Comparison of ENCODE assay signal across 11 mouse cellular contexts in the genomic region with DNA sequence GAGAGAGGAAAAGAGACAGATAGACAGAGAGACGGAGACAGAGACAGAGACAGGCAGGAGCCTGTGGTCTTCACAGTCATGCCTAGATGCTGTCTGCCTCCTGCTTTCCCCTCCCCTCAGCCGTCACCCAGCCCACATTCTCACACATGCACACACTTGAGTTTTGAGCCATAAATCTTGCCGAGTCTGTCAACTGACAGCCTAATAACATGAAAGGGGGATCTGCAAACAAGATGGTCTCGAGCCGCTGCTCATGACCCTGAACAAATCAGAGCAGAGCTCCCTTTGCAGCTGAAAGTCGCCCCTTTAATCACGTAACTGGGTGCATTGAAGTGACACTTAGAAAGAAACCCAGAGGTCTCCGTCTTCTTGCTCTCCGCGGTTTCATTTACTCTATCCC.
DNase-seq lines count a peak whose midpoint lies in the region; ATAC-seq and TF ChIP-seq lines count a peak whose summit lies in the region.
"Had no signal": no experiment of that assay in that cellular context is flagged by ENCODE, and none has a peak within 500 bp of the region (broad histone marks: within the 10 kb centered on the region; RNA-seq: fewer than 3 reads in every experiment).

No protein-coding gene starts in this region.

- ATAC-seq in forebrain, embryonic 13.5 days, result no peak
- ATAC-seq in forebrain, embryonic 12.5 days (ENCODE audit: low FRiP score), result no peak
- ATAC-seq in midbrain, postnatal 0 days (ENCODE audit: low FRiP score), result no peak
- no peak for ATAC-seq in intestine, embryonic 16.5 days
- ATAC-seq in stomach, embryonic 15.5 days (ENCODE audit: insufficient read depth, low FRiP score, low read depth), result no peak
- ATAC-seq: liver, postnatal 0 days had no signal

- H3K27me3 ChIP-seq in forebrain, embryonic 13.5 days, result 0 out of 2 replicates have a peak, but pooled peaks cover 3% of the 10 kb centered on the region
- H3K27me3 ChIP-seq in forebrain, embryonic 12.5 days, result peaks cover 8% of the 10 kb centered on the region; the same call in 1 of the 2 replicates
- peaks cover 19% of the 10 kb centered on the region for H3K27me3 ChIP-seq in midbrain, embryonic 10.5 days (ENCODE audit: low read depth, poor library complexity, severe bottlenecking)
- H3K27me3 ChIP-seq in midbrain, postnatal 0 days (ENCODE audit: insufficient read depth, low read length), result no peaks in the 10 kb centered on the region
- H3K27me3 ChIP-seq in intestine, embryonic 16.5 days (replicated peaks; ENCODE audit: control insufficient read depth, insufficient read depth, low read length), result no peaks in the 10 kb centered on the region
- H3K27me3 ChIP-seq in stomach, embryonic 15.5 days (replicated peaks), result no peaks in the 10 kb centered on the region

- H3K36me3 ChIP-seq in forebrain, embryonic 13.5 days (ENCODE audit: poor library complexity, severe bottlenecking), result no peaks in the 10 kb centered on the region
- no peaks in the 10 kb centered on the region for H3K36me3 ChIP-seq in forebrain, embryonic 12.5 days (replicated peaks)
- no peaks in the 10 kb centered on the region for H3K36me3 ChIP-seq in midbrain, embryonic 10.5 days
- H3K36me3 ChIP-seq in midbrain, postnatal 0 days (ENCODE audit: insufficient read depth, low read length), result no peaks in the 10 kb centered on the region
- no peaks in the 10 kb centered on the region for H3K36me3 ChIP-seq in intestine, embryonic 16.5 days (ENCODE audit: control insufficient read depth, insufficient read depth, low read length)
- no peaks in the 10 kb centered on the region for H3K36me3 ChIP-seq in stomach, embryonic 15.5 days

- peak overlapping the region; percentile 20; the same call in 1 of the 2 replicates for H3K4me2 ChIP-seq in forebrain, embryonic 13.5 days
- H3K4me2 ChIP-seq in forebrain, embryonic 12.5 days, result no peak overlapping the region
- no peak overlapping the region for H3K4me2 ChIP-seq in midbrain, postnatal 0 days (ENCODE audit: low read depth, low read length, poor library complexity, severe bottlenecking)
- peak overlapping the region; percentile 34 for H3K4me2 ChIP-seq in intestine, embryonic 16.5 days (ENCODE audit: low read depth, low read length)
- peak overlapping the region; percentile 21; the same call in 1 of the 2 replicates for H3K4me2 ChIP-seq in stomach, embryonic 15.5 days

- 38% methylated on average over 10 of the region's 10 CpGs for WGBS in forebrain, embryonic 13.5 days
- WGBS in forebrain, embryonic 12.5 days, result 37% methylated on average over 10 of the region's 10 CpGs
- 53% methylated on average over 10 of the region's 10 CpGs for WGBS in midbrain, embryonic 10.5 days
- WGBS in midbrain, postnatal 0 days, result 27% methylated on average over 10 of the region's 10 CpGs
- WGBS in intestine, embryonic 16.5 days, result 24% methylated on average over 10 of the region's 10 CpGs
- 28% methylated on average over 10 of the region's 10 CpGs for WGBS in stomach, embryonic 15.5 days

- no peak overlapping the region for H3K9ac ChIP-seq in forebrain, embryonic 13.5 days
- no peak overlapping the region for H3K9ac ChIP-seq in forebrain, embryonic 12.5 days
- no peak overlapping the region for H3K9ac ChIP-seq in midbrain, postnatal 0 days (replicated peaks; ENCODE audit: low read length, poor library complexity, severe bottlenecking)
- H3K9ac ChIP-seq in intestine, embryonic 16.5 days (ENCODE audit: low read depth, low read length), result no peak overlapping the region
- no peak overlapping the region for H3K9ac ChIP-seq in stomach, embryonic 15.5 days
- H3K9ac ChIP-seq: liver, postnatal 0 days had no signal

- no peak for TF ChIP-seq CTCF in midbrain, postnatal 0 days (IDR thresholded peaks at IDR 0.05)

- H3K9me3 ChIP-seq in forebrain, embryonic 13.5 days (replicated peaks), result no peaks in the 10 kb centered on the region
- no peaks in the 10 kb centered on the region for H3K9me3 ChIP-seq in forebrain, embryonic 12.5 days
- no peaks in the 10 kb centered on the region for H3K9me3 ChIP-seq in midbrain, embryonic 10.5 days (replicated peaks)
- no peaks in the 10 kb centered on the region for H3K9me3 ChIP-seq in midbrain, postnatal 0 days (ENCODE audit: low read length)
- H3K9me3 ChIP-seq in intestine, embryonic 16.5 days (ENCODE audit: control insufficient read depth, low read length), result no peaks in the 10 kb centered on the region
- no peaks in the 10 kb centered on the region for H3K9me3 ChIP-seq in stomach, embryonic 15.5 days

- no peak overlapping the region for H3K27ac ChIP-seq in forebrain, embryonic 13.5 days
- no peak overlapping the region for H3K27ac ChIP-seq in forebrain, embryonic 12.5 days
- no peak overlapping the region for H3K27ac ChIP-seq in midbrain, embryonic 10.5 days (replicated peaks)
- no peak overlapping the region for H3K27ac ChIP-seq in midbrain, postnatal 0 days (ENCODE audit: low read depth, low read length)
- H3K27ac ChIP-seq in intestine, embryonic 16.5 days (ENCODE audit: low read length), result no peak overlapping the region
- no peak overlapping the region for H3K27ac ChIP-seq in stomach, embryonic 15.5 days

- DNase-seq in midbrain, embryonic 10.5 days (ENCODE audit: low spot score), result peak; percentile 35
- no peak for DNase-seq in midbrain, postnatal 0 days (ENCODE audit: low spot score)
- DNase-seq in cerebellum, postnatal 36 days, result no peak
- DNase-seq in testis, postnatal 10 days (ENCODE audit: low spot score), result no peak
- DNase-seq: adrenal gland, postnatal 14 days; cerebellum, adult 8-10 months; liver, postnatal 0 days had no signal

- H3K4me1 ChIP-seq in forebrain, embryonic 13.5 days, result peaks cover 20% of the 10 kb centered on the region
- H3K4me1 ChIP-seq in forebrain, embryonic 12.5 days, result peaks cover 20% of the 10 kb centered on the region
- peaks cover 19% of the 10 kb centered on the region for H3K4me1 ChIP-seq in midbrain, embryonic 10.5 days
- H3K4me1 ChIP-seq in midbrain, postnatal 0 days (ENCODE audit: insufficient read depth, low read length), result no peaks in the 10 kb centered on the region
- H3K4me1 ChIP-seq in intestine, embryonic 16.5 days (ENCODE audit: control insufficient read depth, insufficient read depth, low read length), result peaks cover 5% of the 10 kb centered on the region; the same call in 1 of the 2 replicates
- no peaks in the 10 kb centered on the region for H3K4me1 ChIP-seq in stomach, embryonic 15.5 days

- H3K4me3 ChIP-seq in forebrain, embryonic 13.5 days, result no peak overlapping the region
- no peak overlapping the region for H3K4me3 ChIP-seq in forebrain, embryonic 12.5 days (replicated peaks)
- H3K4me3 ChIP-seq in midbrain, embryonic 10.5 days, result no peak overlapping the region
- H3K4me3 ChIP-seq in midbrain, postnatal 0 days (ENCODE audit: low read depth, low read length), result no peak overlapping the region
- H3K4me3 ChIP-seq in intestine, embryonic 16.5 days (ENCODE audit: low read length), result peak overlapping the region; percentile 18; the same call in 1 of the 2 replicates
- no peak overlapping the region for H3K4me3 ChIP-seq in stomach, embryonic 15.5 days (replicated peaks)

Comparison
In these comparisons a context has a peak if more than half of its experiments do, and no peak if none do; other contexts are left out.
1. H3K4me2 ChIP-seq: peak in forebrain, embryonic 13.5 days (single experiment), intestine, embryonic 16.5 days (single experiment) and stomach, embryonic 15.5 days (single experiment); none in forebrain, embryonic 12.5 days (single experiment) and midbrain, postnatal 0 days (single experiment).